Mouse (Mus musculus) CH12.LX (cell line): ENCODE results near the gene Map7d1. TPM values are rescaled to one million over a fixed set of nuclear protein-coding genes. Genes with fewer than 3 reads are reported as not detected.

Experiments used
- DNase-seq: peaks from one replicate; pipeline ENCODE4 v3.0.0-alpha.2; 2013; ENCODE audit errors: extremely low read depth
- H3K27ac ChIP-seq: 2 replicates; pipeline ENCODE4 v1.5.1; 2012; ENCODE audit warnings: low read depth, mild to moderate bottlenecking, control low read depth, moderate library complexity; ENCODE audit not compliant: insufficient read depth
- H3K27me3 ChIP-seq: replicated peaks from 2 replicates; pipeline ENCODE3; 2012; ENCODE audit warnings: inconsistent platforms
- H3K36me3 ChIP-seq, 2 experiments: replicated peaks in 1 of 2; 2 replicates each; pipeline versions ENCODE3 to v1.6.1; 2012; ENCODE audit warnings: inconsistent platforms in 1 of 2, low read length in 1 of 2, mild to moderate bottlenecking in 1 of 2, mixed read lengths in 1 of 2, moderate library complexity in 1 of 2; ENCODE audit not compliant: control insufficient read depth in 1 of 2, insufficient read depth in 1 of 2
- H3K4me1 ChIP-seq, 2 experiments: 2 replicates each; pipeline ENCODE4 v1.6.1; 2012; ENCODE audit warnings: inconsistent platforms in 1 of 2, moderate library complexity in 1 of 2; ENCODE audit not compliant: insufficient read depth in 2 of 2, control insufficient read depth in 1 of 2
- H3K4me2 ChIP-seq: 2 replicates; pipeline ENCODE4 v1.6.1; 2012; ENCODE audit warnings: low read depth, mild to moderate bottlenecking, control low read depth; ENCODE audit not compliant: poor library complexity, insufficient read depth, severe bottlenecking
- H3K4me3 ChIP-seq, 3 experiments: fragments of 150-350 bp in 1 of 3; sonication (generic) in 1 of 3; replicated peaks in 1 of 3; 2 replicates each; pipeline versions ENCODE3 to v1.5.1; 2011 to 2012; ENCODE audit warnings: low read depth in 2 of 3, low read length in 2 of 3, mild to moderate bottlenecking in 2 of 3, moderate library complexity in 2 of 3, control low read depth in 1 of 3, improper control_type of control experiment in 1 of 3, inconsistent platforms in 1 of 3, mixed read lengths in 1 of 3; ENCODE audit not compliant: poor library complexity in 1 of 3
- H3K79me2 ChIP-seq: replicated peaks from 2 replicates; pipeline ENCODE4 v1.6.1; 2012; ENCODE audit warnings: mild to moderate bottlenecking, moderate library complexity; ENCODE audit not compliant: control insufficient read depth, poor library complexity, insufficient read depth, severe bottlenecking; ENCODE audit errors: extremely low read depth
- H3K9ac ChIP-seq: 2 replicates; pipeline ENCODE4 v1.6.1; 2012; ENCODE audit warnings: low read depth, mild to moderate bottlenecking, control low read depth, moderate library complexity; ENCODE audit not compliant: insufficient read depth
- H3K9me3 ChIP-seq: replicated peaks from 2 replicates; pipeline ENCODE3; 2012; ENCODE audit warnings: low read length, inconsistent platforms, mixed read lengths
- CHD2 ChIP-seq: IDR thresholded peaks from 2 replicates; pipeline ENCODE4 v1.6.1; 2011; ENCODE audit warnings: low read length, improper control_type of control experiment
- CTCF ChIP-seq, 2 experiments: IDR thresholded peaks in 1 of 2; conservative IDR thresholded peaks in 1 of 2; 2 replicates each; pipeline ENCODE4 v1.5.1; 2011 to 2012; ENCODE audit warnings: low read depth in 2 of 2, low read length in 2 of 2, improper control_type of control experiment in 1 of 2, inconsistent platforms in 1 of 2, mild to moderate bottlenecking in 1 of 2, moderate library complexity in 1 of 2
- ELF1 ChIP-seq: IDR thresholded peaks from 2 replicates; pipeline ENCODE4 v1.6.1; 2014; ENCODE audit warnings: low read depth, mild to moderate bottlenecking, inconsistent platforms, low read length, improper control_type of control experiment
- EP300 ChIP-seq: IDR thresholded peaks from 2 replicates; pipeline ENCODE4 v1.6.1; 2011; ENCODE audit warnings: low read length, improper control_type of control experiment
- ETS1 ChIP-seq: conservative IDR thresholded peaks from 2 replicates; pipeline ENCODE4 v1.6.1; 2012; ENCODE audit warnings: low read depth, mild to moderate bottlenecking, inconsistent platforms, low read length, improper control_type of control experiment, moderate library complexity
- GABPA ChIP-seq: IDR thresholded peaks from 2 replicates; pipeline ENCODE4 v1.6.1; 2012; ENCODE audit warnings: low read depth, low read length, improper control_type of control experiment, inconsistent platforms; ENCODE audit not compliant: insufficient replicate concordance
- HCFC1 ChIP-seq: IDR thresholded peaks from 2 replicates; pipeline ENCODE4 v1.6.1; 2012; ENCODE audit warnings: low read depth, mild to moderate bottlenecking, inconsistent platforms, low read length, improper control_type of control experiment
- IRF4 ChIP-seq: IDR thresholded peaks from 2 replicates; pipeline ENCODE4 v1.6.1; 2014; ENCODE audit warnings: low read depth, mild to moderate bottlenecking, inconsistent platforms, low read length, improper control_type of control experiment
- JUND ChIP-seq: conservative IDR thresholded peaks from 2 replicates; pipeline ENCODE4 v1.6.1; 2011; ENCODE audit warnings: low read depth, low read length, improper control_type of control experiment
- MAZ ChIP-seq: IDR thresholded peaks from 2 replicates; pipeline ENCODE4 v1.6.1; 2012; ENCODE audit warnings: low read depth, mild to moderate bottlenecking, inconsistent platforms, low read length, improper control_type of control experiment, moderate library complexity
- MEF2A ChIP-seq: IDR thresholded peaks from 2 replicates; pipeline ENCODE4 v1.6.1; 2014; ENCODE audit warnings: low read depth, mild to moderate bottlenecking, inconsistent platforms, low read length, improper control_type of control experiment, borderline replicate concordance
- MXI1 ChIP-seq: IDR thresholded peaks from 2 replicates; pipeline ENCODE4 v1.6.1; 2011; ENCODE audit warnings: mild to moderate bottlenecking, low read depth, low read length, improper control_type of control experiment
- NELFE ChIP-seq: IDR thresholded peaks from 2 replicates; pipeline ENCODE4 v1.6.1; 2011; ENCODE audit warnings: low read depth, low read length, improper control_type of control experiment
- PAX5 ChIP-seq: IDR thresholded peaks from 2 replicates; pipeline ENCODE4 v1.6.1; 2012; ENCODE audit warnings: low read length, inconsistent platforms, mixed read lengths
- RCOR1 ChIP-seq: conservative IDR thresholded peaks from 2 replicates; pipeline ENCODE4 v1.6.1; 2012; ENCODE audit warnings: low read depth, mild to moderate bottlenecking, inconsistent platforms, low read length, improper control_type of control experiment
- SIN3A ChIP-seq: IDR thresholded peaks from 2 replicates; pipeline ENCODE4 v1.6.1; 2012; ENCODE audit warnings: low read length, improper control_type of control experiment, inconsistent platforms
- TBP ChIP-seq: conservative IDR thresholded peaks from 2 replicates; pipeline ENCODE4 v1.6.1; 2011; ENCODE audit warnings: low read depth, low read length, improper control_type of control experiment
- UBTF ChIP-seq: IDR thresholded peaks from 2 replicates; pipeline ENCODE4 v1.6.1; 2012; ENCODE audit warnings: low read depth, mild to moderate bottlenecking, inconsistent platforms, low read length, improper control_type of control experiment, moderate library complexity
- USF2 ChIP-seq: conservative IDR thresholded peaks from 2 replicates; pipeline ENCODE4 v1.6.1; 2011; ENCODE audit warnings: low read depth, low read length, improper control_type of control experiment
- ZKSCAN1 ChIP-seq: IDR thresholded peaks from 2 replicates; pipeline ENCODE4 v1.6.1; 2012; ENCODE audit warnings: low read depth, inconsistent platforms, low read length, improper control_type of control experiment, borderline replicate concordance
- ZMIZ1 ChIP-seq: IDR thresholded peaks from 2 replicates; pipeline ENCODE4 v1.6.1; 2012; ENCODE audit warnings: low read depth, mild to moderate bottlenecking, inconsistent platforms, low read length, improper control_type of control experiment
- dilution Hi-C: fragments of 300-500 bp; cut with MboI; formaldehyde crosslinking; loops from 2 replicates; pipeline ENCODE4 v1.14.3; 2020; ENCODE audit warnings: low sequenced_read_pairs; ENCODE audit not compliant: extremely low pct_unique_long_range_greater_than_20kb, extremely low pct_ligation_motif_present
- in situ Hi-C: fragments of 300-500 bp; cut with MboI; formaldehyde crosslinking; loops from 3 replicates; pipeline ENCODE4 v1.14.3; 2019; ENCODE audit warnings: low sequenced_read_pairs, low pct_ligation_motif_present, low pct_unique_long_range_greater_than_20kb, mixed read lengths
- polyA plus RNA-seq: library from polyadenylated mRNA; unstranded; fragments of >175 nt; gene quantifications from 2 replicates; pipeline ENCODE4 v1.2.1, GENCODE M21; 2012; ENCODE audit warnings: low read depth; ENCODE audit not compliant: insufficient read length
- total RNA-seq, 2 experiments: library from RNA; depleted of rRNA; stranded (reverse); fragments of 300-350 nt in 1 of 2; fragments of >200 nt in 1 of 2; gene quantifications; 2 replicates each; pipeline ENCODE4 v1.2.3; 2012 to 2014

Map7d1 gene
- total and polyA plus RNA-seq, 3 experiments = 12.5 to 62.2 (median 17.9) TPM

DNA sequence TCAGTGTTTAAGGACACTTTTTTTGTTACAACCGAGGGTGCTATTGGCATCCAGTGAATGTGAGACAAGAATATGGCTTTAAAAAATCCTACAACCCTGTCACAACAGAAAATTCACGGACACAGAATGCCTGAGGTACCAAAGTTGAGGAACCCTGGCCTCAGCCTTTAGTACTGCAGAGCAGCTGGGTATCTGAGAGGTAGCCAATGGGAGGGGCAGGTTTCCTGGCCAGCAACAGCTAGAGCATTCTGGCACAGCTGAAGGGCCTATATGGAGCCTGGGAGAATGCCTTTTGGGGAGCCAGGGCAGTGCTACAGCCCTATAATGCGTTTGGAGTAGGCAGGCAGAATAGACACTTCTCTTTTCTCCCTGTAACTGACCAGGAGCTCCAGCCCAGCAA is 2.9 kb upstream of the Map7d1 start:
- in situ Hi-C loops = no loop called here

DNA sequence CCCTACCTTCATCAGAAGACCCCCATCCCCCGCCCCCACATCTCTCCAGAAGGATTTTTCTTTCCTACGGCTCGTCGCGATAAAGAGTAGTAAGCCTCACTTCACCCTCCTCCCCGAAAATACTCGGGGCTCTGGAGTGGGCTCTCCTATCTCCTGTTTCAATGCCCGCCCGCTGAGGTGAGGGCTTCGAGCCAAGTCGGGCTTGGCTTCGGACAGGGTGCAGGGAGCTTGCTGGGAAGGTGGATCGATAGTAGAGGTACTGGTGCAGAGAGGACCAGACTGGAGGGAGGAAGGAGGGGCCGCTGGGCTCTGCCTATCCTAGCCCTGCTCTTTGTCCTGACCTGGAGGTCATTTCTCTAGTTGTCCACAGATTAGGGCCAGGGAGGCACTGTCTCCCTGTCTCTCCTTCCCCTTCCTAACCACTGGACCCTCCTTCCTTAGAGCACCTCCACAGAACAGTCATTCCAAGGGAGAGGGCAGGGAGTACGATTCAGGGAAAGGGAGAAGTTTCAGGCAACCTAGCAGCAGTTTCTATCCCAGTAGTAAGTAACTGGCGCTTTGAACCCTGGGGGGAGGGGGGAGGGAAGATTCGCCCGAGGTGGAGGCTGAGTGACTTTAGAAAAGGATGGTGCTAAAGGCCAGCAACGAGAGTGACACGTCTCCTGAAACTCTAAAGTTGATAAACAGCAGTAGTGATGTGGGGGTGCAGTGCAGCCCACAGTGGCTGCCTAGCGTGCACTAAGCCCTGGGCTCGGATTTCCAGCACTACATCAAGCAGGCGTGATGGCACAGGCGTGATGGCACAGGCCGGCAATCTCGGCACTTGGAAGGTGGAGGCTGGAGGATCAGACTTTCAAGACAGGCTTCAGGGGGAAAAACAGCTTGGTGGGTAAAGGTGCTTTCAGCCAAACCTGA is 1.1 kb upstream of the Map7d1 start:
- peak overlapping the region; percentile 98 for H3K4me2 ChIP-seq
- dilution Hi-C loops (no loop called here), in situ Hi-C loops (no loop called here)
- H3K36me3 ChIP-seq = peaks cover 0 to 9% of the 10 kb centered on the region in 2 experiments
- H3K4me1 ChIP-seq = peaks cover 30 to 61% of the 10 kb centered on the region in 2 experiments
- no peak for DNase-seq
- H3K9me3 ChIP-seq = no peaks in the 10 kb centered on the region
- H3K9ac ChIP-seq = peak overlapping the region; percentile 96
- peak overlapping the region; percentile 82 to 97 (median 82) for H3K4me3 ChIP-seq
- H3K79me2 ChIP-seq = peaks cover 23% of the 10 kb centered on the region
- peak overlapping the region; percentile 73 for H3K27ac ChIP-seq
- peak; percentile 15; the same call in 1 of the 2 replicates for TF ChIP-seq MEF2A
- TF ChIP-seq ETS1 = no peak
- 0 out of 2 replicates have a peak, but pooled peaks have one; percentile 22 for TF ChIP-seq MAZ
- no peak for TF ChIP-seq UBTF
- peak; percentile 43 for TF ChIP-seq CHD2
- TF ChIP-seq SIN3A = 0 out of 2 replicates have a peak, but pooled peaks have one; percentile 35
- TF ChIP-seq TBP = 0 out of 2 replicates have a peak, but pooled peaks have one; percentile 11
- TF ChIP-seq GABPA = no peak
- TF ChIP-seq MXI1 = peak; percentile 51; the same call in 1 of the 2 replicates
- no peaks in the 10 kb centered on the region for H3K27me3 ChIP-seq

More for the DNA sequence above, 2.9 kb upstream of the Map7d1 start:
- Histone ChIP-seq H3K4me3 (no peak overlapping the region), H3K4me1 (peaks cover 31 to 52% of the 10 kb centered on the region in 2 experiments), H3K4me2 (peak overlapping the region; percentile 42), H3K27ac (peak overlapping the region; percentile 92), H3K27me3 (no peaks in the 10 kb centered on the region), H3K9ac (no peak overlapping the region), H3K9me3 (no peaks in the 10 kb centered on the region), H3K36me3 (peaks cover 0 to 7% of the 10 kb centered on the region in 2 experiments), H3K79me2 (peaks cover 21% of the 10 kb centered on the region)
- dilution Hi-C loops = no loop called here
- TF ChIP-seq ZMIZ1 (no peak), CTCF (conservative IDR thresholded peaks at IDR 0.05 in 1 of 2, IDR thresholded peaks at IDR 0.05 in 1 of 2; ENCODE audit: low read depth in 2 of 2, low read length in 2 of 2) (no peak), ZKSCAN1 (no peak), RCOR1 (no peak; the same call in 1 of the 2 replicates), IRF4 (no peak), EP300 (no peak), HCFC1 (no peak), MEF2A (no peak), UBTF (no peak), NELFE (no peak), USF2 (no peak), ELF1 (no peak), CHD2 (no peak), JUND (no peak), MAZ (no peak), ETS1 (no peak), PAX5 (no peak), MXI1 (no peak)
- no peak for DNase-seq
